Mouse (Mus musculus) retina, postnatal 7 days (tissue): ENCODE measurements around the gene Dynlrb1.

Experiments used
- DNase-seq: peaks from one replicate; pipeline ENCODE4 v3.0.0-alpha.2; 2012; ENCODE audit warnings: low read depth, low spot score

The Dynlrb1 gene

DNA sequence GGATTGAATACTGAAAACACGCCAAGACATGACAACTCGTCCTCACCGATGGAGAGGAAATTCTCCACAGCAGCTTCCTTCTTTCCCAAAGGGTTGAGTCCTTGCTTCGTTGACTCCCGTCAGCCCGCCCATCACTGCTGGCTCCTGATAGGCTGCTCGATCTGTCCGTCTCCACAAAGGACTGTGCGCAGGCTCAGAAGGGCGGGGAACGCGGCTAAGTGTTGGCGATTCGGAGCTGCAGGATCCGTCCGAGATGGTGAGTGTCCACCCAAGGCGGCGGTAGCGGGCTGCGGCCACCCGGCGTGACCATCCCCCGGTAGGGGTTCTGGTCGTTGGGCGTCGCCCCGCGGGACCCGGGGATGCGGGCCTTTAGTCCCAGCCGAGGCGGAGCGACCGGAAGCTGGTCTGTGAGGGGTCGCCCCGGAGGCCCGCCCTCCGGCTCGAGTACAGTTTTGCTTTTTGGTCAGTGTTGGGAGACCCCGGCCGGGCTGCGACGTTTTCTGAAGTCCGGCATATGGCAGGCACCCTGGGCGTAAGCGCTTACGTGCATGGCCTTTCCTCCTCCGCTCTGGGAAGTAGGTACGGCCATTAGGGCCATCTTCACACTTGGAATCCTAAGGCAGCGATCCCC lies at the start of gene Dynlrb1:
Gene Dynlrb1, plus strand, starts transcription at position 172 of the 631 bp plus-strand sequence.
- DNase-seq, result peak; percentile 97

DNA sequence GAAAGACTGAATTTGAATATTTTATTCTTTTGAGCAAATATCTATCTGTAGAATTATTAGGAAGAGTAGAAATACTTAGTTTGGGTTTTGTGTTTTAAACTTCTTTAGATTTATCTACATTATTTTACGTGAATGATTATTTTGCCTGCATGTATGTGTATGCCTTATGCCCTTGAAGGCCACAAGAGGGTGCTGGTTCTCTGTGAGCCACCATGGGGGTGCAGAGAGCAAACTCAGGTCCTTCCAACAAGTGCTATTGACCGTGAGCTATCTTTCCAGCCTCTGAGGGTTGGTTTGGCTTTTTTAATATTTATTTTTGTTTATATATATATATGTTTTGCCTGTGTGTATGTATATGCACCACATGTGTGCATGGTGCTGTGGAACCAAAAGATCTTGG lies 28.9 kb upstream of the Dynlrb1 start:
- peak; percentile 20 for DNase-seq

DNA sequence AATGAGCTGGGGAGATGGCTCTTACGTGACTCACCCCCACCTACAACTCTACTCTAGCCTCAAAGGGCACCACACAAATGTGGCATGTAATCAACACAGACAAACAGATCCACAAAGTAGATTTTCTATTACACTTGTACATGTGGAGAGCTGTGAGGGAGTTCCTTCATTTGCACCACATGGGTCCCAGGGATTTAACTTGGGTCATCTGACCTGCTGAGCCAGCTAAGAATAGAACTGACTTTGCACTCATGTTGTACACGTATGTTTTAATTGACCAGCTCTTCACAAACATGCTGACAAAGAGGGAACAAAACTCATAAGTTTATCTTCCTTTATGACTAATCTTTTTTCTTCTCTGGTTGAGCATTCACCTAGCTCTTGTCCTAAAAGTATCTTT lies 13.2 kb upstream of the Dynlrb1 start:
- DNase-seq, result no peak

GRCm38 (mm10) chr2:155224721-155225120 lies 11.6 kb upstream of the Dynlrb1 start:
- no peak for DNase-seq

GRCm38 (mm10) chr2:155235746-155236361 lies 479 bp upstream of the Dynlrb1 start:
- peak; percentile 6 for DNase-seq

DNA sequence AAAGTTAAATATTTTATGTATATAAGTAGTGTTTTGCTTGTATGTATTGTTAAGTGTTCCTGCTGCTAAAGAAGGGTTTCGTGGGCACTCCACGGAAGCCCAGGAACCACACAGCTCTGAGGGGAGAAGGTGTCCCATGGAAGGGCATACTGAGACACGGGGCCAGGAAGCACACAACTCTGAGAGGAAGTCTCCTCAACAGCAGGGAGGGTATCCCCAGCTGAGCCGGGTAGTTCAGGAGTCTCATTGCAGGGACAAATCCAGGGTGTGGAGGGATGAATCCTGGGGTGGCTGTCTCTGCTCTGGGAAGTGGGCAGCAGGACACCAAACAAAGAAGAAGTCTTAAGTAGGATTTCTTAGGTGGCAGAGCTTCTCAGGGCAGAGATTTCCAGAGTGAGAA lies 943 bp downstream of the Dynlrb1 start:
- no peak for DNase-seq

DNA sequence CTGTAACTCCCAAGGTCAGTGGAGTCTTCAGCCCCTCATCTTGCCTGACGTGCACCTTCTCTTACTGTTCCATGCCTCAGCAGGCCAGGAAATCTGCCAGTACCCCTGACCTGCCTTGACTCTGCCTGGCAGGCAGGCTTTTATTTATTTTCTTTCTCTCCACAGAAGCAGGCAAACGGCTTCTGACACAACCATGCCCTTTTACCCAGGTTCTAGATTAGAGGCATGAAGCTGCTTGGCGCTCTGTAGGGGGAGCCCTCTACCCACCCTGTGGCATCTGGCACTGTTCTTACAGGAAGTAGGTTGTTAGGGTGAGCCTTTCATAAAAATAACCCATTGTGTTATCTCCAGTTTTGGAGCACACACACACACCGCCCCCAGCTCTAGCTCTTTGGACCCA lies 4.6 kb downstream of the Dynlrb1 start:
- DNase-seq, result no peak

DNA sequence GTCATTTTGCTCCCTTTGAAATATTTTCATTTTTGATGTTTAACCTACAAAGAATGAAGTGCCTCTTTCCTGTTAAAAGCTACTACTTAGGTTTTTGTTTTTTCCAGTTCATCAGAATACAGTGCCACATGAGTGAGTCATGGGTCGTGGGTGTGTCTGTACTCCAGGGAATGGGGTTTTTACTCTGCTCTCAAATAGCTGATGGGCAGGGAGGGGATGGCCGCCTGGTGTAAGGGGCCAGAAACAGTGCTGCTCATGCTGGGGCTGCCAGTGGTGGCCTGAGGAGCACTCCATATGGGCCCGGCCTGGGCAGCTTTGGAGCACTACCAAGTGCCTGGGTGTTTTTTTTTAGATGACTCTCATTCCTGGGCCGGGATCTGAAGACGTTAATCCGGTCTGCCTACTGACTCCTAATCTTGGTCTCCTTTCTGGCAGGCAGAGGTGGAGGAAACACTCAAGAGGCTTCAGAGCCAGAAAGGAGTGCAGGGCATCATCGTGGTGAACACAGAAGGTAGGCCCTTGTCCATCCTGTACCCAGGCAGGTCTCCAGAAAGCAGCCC lies 6.0 kb downstream of the Dynlrb1 start:
- no peak for DNase-seq

DNA sequence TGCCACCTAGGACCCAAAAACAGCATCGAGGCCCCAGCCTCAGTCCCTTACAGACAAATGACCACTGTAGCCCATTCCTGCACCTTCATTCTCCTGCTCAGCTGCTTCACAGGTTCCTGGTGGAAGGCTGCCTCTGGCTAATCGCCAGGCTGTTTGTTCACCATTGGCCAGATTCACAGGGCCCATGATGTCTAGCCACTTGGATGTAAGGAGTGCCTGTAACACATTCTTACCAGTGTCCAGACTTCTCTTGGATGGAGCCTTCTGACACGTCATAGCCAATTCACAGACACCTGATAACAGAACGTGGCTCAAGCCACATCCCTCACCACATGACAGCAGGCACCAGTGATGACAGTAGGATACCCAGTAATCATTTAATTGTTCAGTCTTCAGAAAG lies 9.9 kb downstream of the Dynlrb1 start:
- DNase-seq, result no peak

DNA sequence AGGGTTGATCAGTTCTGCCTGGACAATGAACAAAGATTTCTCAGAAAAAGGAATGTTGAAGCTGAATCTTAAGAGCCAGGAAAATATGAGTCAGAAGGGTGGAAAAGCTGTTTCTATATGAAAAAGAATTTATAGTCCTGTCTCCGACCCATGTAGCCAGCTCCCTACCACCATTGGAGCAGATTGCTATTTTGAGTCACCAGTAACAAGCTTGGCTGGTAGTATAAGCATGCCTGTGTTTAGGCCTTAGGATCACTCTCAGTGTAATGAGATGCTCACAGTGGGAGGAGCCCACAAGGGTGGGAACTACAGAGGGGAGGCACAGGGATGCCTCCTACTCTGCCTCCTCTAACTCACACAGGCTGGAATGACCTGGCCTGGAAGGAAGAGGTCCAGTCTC lies 11.9 kb downstream of the Dynlrb1 start:
- DNase-seq, result no peak

- DNase-seq, result no peak
Measured at GRCm38 (mm10) chr2:155248718-155249117, 12.4 kb downstream of the Dynlrb1 start.

- DNase-seq, result no peak
Measured at GRCm38 (mm10) chr2:155249588-155249987, 13.3 kb downstream of the Dynlrb1 start.

GRCm38 (mm10) chr2:155265526-155265925 lies 29.2 kb downstream of the Dynlrb1 start:
- DNase-seq, result no peak

GRCm38 (mm10) chr2:155266896-155267295 lies 30.6 kb downstream of the Dynlrb1 start:
- DNase-seq, result no peak

DNA sequence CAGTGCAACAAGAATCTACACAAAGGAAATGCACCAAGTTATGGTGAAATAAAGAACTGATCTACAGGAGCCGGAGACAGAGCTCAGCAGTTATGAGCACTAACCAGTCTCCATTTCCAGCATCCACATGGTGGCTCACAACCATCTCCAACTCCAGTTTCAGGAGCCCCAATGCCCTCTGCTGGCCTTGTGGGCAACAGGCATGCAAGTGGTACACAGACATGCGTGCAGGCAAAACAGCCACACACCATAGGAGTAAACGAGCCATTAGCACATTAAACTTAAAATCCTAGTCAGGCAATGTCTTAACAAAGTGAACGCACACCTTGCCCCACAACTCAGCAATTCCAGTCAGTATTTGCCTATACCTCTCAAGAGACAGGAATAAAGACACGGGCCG lies 35.6 kb downstream of the Dynlrb1 start:
- no peak for DNase-seq

GRCm38 (mm10) chr2:155272396-155273170 lies 36.2 kb downstream of the Dynlrb1 start:
- no peak for DNase-seq

DNA sequence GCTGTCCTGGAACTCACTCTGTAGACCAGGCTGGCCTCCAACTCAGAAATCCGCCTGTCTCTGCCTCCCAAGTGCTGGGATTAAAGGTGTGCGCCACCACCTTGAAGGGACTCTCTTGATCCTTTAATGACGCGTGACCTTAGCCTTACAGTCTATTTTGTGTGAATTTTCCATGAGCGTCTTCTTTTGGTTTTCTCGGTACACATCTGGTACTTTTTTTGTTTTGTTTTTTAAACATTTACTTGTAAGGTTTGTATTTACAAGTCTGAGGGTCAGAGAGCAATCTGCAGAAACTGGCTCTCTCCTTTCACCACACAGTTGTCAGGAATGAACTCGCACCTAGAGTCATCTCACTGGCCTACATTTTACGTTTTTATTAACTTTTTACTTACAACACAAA lies 37.3 kb downstream of the Dynlrb1 start:
- no peak for DNase-seq

DNA sequence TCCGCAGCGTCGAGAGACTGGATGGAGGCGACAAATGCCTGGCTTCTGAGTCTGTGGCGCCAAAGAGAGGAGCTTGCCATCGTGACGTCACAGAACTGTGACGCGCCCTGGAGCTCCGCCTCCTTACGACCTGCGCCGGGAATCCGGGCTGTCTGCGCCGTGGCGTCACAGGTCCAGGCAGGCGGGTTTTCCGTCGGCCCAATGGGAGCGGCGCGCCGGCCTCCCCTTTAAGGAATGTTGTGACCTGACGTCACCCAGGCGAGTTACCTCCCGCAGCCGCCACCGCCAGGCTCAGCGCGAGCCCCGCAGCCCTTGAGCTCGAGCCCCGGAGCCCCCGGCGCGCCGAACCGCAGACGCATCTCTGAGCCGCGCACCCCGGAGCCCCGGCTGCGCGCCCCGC lies 39.9 kb downstream of the Dynlrb1 start, which contains the start of gene Map1lc3a:
Gene Map1lc3a, plus strand, starts transcription at position 103 of the 400 bp plus-strand sequence.
- DNase-seq, result peak; percentile 93

DNA sequence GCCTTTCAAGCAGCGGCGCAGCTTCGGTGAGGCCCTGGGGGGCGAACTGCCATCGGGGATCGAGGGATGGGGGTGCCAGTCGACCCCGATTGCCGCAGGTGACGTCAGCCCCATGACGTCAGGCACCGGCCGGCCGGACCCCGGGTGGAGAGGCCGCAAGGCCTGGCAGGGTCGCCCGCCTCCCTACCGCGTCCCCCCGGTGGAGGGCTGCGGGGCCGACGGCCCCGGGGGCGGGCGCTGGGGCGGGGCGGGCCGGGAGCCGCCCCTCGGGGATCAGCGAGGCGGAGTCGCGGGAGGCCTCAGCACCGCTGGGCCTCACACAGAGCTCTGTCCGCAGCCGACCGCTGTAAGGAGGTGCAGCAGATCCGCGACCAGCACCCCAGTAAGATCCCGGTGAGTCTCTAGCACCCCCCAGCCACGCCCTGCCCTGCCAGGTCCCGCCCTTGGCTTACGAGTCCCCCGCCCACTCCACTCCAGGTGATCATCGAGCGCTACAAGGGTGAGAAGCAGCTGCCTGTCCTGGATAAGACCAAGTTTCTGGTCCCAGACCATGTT lies 40.4 kb downstream of the Dynlrb1 start:
- no peak for DNase-seq

- DNase-seq, result no peak
Measured at GRCm38 (mm10) chr2:155277721-155278120, 41.4 kb downstream of the Dynlrb1 start.

DNA sequence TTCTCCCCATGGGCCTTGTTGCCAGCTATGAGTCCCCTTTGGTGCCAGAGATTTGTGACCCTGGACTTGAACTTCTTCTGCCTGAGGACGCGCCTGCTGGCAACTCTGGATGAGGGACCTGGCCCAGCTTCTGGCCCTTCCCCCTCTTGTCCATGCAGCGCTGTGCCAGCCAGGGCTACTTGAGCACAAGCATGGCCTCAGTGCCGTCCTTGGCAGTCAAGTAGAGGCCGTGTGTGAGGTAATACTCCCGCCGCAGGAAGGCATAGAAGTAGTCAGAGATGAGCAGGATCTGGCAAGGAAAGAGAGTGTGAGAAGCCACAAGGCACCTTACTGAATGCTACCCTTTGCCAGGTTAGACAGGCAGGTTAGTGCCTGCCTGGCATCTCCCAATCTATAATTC lies 42.0 kb downstream of the Dynlrb1 start:
- DNase-seq, result no peak

GRCm38 (mm10) chr2:155279163-155279562 lies 42.8 kb downstream of the Dynlrb1 start:
- no peak for DNase-seq
